Mouse (Mus musculus): ENCODE measurements around the gene Map2. TPM values are rescaled to one million over a fixed set of nuclear protein-coding genes. Genes with fewer than 3 reads are reported as not detected.

The Map2 gene
- polyA plus RNA-seq, 1 experiment from 2014 or later: 339 TPM

GRCm38 (mm10) chr1:66211074-66211791 lies 36.2 kb downstream of the Map2 start:
- H3K4me3 ChIP-seq (replicated peaks): no peak overlapping the region
- no peak overlapping the region for H3K27ac ChIP-seq
- no peaks in the 10 kb centered on the region for H3K36me3 ChIP-seq (replicated peaks)
- no peak for ATAC-seq (ENCODE audit: low FRiP score)
- no peaks in the 10 kb centered on the region for H3K27me3 ChIP-seq
- no peak overlapping the region for H3K4me2 ChIP-seq
- 76% methylated on average over 7 of the region's 7 CpGs for WGBS
- no peak overlapping the region for H3K9ac ChIP-seq
- no peaks in the 10 kb centered on the region for H3K9me3 ChIP-seq
- H3K4me1 ChIP-seq: no peaks in the 10 kb centered on the region

- no peak overlapping the region for H3K4me2 ChIP-seq
- H3K9ac ChIP-seq: no peak overlapping the region
- no peaks in the 10 kb centered on the region for H3K27me3 ChIP-seq
- H3K9me3 ChIP-seq: no peaks in the 10 kb centered on the region
- no peak overlapping the region for H3K27ac ChIP-seq
- H3K4me1 ChIP-seq: peaks cover 18% of the 10 kb centered on the region
- no peak for ATAC-seq (ENCODE audit: low FRiP score)
- H3K36me3 ChIP-seq (replicated peaks): no peaks in the 10 kb centered on the region; the same call in 1 of the 2 replicates
- no peak overlapping the region for H3K4me3 ChIP-seq (replicated peaks)
- WGBS: 68% methylated on average over 4 of the region's 4 CpGs
These were observed 46.4 kb downstream of the Map2 start for GRCm38 (mm10) chr1:66221497-66221896.

DNA sequence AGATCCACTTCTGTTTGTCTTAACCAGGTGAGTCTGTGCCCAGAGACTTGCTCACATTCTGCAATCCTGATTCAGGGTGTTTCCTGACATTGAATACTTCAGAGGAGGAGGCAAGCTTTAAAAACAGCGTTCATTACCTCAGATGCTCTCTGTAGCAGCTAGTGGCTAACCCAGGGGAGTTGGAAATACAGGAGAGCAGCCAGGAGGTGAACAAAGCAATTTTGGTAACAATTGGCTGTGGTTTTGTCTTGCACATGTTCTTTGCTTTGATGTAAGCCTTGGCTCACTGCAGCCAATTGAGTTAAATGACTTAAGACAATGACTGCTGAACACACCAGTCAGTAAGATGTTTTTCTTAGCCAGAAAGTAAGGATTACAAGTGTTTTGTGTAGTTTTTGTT lies 48.3 kb downstream of the Map2 start:
- Histone ChIP-seq H3K4me2 (no peak overlapping the region), H3K9me3 (no peaks in the 10 kb centered on the region), H3K36me3 (replicated peaks) (no peaks in the 10 kb centered on the region; the same call in 1 of the 2 replicates), H3K27me3 (no peaks in the 10 kb centered on the region), H3K4me1 (peaks cover 34% of the 10 kb centered on the region), H3K27ac (no peak overlapping the region), H3K4me3 (replicated peaks) (no peak overlapping the region), H3K9ac (no peak overlapping the region)
- WGBS: 38% methylated on average over 1 of the region's 1 CpGs
- ATAC-seq (ENCODE audit: low FRiP score): no peak

DNA sequence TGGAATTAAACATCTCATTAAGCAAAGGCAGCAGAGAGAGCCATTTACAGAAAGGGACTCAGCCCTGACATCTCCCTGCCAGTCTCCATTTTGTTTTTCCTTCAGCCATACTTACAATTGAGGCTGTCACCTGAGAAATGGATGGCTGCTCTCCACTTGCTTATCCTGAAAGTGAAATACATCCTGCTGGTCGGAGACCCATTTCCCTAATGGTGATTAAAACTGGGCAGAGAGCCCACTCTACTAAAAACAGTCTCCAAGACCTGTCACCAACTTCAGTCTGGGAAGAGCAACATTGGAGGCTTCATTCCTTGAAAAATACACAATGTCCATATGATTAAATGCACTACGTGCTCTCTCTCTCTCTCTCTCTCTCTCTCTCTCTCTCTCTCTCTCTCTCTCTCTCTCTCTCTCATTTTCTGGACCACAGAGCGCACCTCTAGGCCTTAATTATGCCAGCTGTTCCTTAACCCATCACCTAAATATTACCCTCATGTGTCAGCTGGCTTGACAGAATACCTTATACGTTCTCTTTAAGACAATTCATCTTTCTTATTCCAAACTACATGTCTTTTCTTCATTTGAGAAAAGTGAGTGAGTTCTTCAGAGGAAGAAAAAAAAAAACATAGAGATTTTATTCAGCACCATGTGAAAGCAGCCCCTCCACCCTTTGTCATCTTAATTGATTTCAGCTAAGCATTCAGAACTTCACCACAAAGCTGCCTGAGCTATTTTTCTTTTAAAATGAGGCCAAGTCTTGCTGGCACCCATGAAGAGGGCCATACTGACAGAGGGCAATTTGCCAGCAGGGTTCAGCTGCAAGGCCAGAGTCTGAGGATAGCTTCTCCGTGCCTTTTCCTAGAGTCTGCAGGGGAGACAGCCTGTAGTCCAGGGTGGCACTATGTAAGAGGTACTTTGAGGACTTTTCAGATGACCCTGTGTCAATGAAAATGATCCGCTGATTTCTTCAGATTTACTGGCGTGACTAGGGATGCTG lies 51.6 kb downstream of the Map2 start:
- peak overlapping the region; percentile 42; the same call in 1 of the 2 replicates for H3K27ac ChIP-seq
- no peak overlapping the region for H3K9ac ChIP-seq
- H3K27me3 ChIP-seq: no peaks in the 10 kb centered on the region
- H3K36me3 ChIP-seq (replicated peaks): no peaks in the 10 kb centered on the region; the same call in 1 of the 2 replicates
- peak; percentile 70 for ATAC-seq (ENCODE audit: low FRiP score)
- H3K4me2 ChIP-seq: no peak overlapping the region
- H3K9me3 ChIP-seq: no peaks in the 10 kb centered on the region
- H3K4me3 ChIP-seq (replicated peaks): no peak overlapping the region
- 46% methylated on average over 7 of the region's 7 CpGs for WGBS
- peaks cover 27% of the 10 kb centered on the region for H3K4me1 ChIP-seq

DNA sequence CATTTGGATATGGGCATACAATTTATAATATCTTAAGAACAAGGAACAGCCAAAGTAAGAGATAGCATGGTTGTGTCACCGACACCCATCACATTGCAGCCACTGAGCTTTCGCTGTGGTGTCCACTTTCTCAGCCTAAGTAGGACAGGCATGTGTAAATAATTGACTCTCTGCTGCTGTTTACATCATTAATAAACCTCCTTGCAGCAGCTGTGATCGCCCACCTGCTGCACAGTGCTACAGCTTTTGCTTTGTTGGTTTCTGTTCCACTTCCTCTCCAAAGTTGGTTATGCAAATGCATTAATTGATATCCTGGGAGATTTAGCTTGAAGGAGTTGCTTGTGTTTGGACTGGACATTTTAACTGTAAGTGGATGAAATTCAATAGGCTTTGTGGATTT lies 53.1 kb downstream of the Map2 start:
- Histone ChIP-seq H3K9ac (no peak overlapping the region), H3K4me3 (replicated peaks) (no peak overlapping the region), H3K27ac (0 out of 2 replicates have a peak overlapping the region, but pooled peaks have one; percentile 19), H3K9me3 (no peaks in the 10 kb centered on the region), H3K36me3 (replicated peaks) (no peaks in the 10 kb centered on the region; the same call in 1 of the 2 replicates), H3K27me3 (no peaks in the 10 kb centered on the region), H3K4me1 (peaks cover 27% of the 10 kb centered on the region), H3K4me2 (no peak overlapping the region)
- WGBS: 41% methylated on average over 3 of the region's 3 CpGs
- peak; percentile 59; the same call in 1 of the 2 replicates for ATAC-seq (ENCODE audit: low FRiP score)

GRCm38 (mm10) chr1:66230345-66230744 lies 55.3 kb downstream of the Map2 start:
- H3K4me2 ChIP-seq: no peak overlapping the region
- no peak for ATAC-seq (ENCODE audit: low FRiP score)

DNA sequence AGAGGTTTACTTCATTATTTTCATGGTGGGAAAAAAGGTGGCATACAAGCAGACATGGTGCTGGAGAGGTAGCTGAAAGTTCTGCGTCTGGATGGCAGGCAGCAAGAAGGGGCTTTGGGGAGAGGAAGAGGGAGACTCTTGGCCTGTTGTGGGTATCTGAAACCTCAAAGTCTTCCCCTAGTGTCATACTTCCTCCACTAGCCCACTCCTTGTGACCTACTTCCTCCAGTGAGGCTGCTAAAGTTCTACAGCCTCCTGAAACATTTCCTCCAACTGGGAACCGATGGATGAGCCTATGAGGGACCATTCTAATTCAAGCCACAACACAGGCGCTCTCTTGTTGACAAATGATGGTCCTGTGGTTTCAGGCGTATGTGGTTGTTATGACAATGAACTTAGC lies 56.9 kb downstream of the Map2 start:
- no peak overlapping the region for H3K4me3 ChIP-seq (replicated peaks)
- no peak overlapping the region for H3K9ac ChIP-seq
- no peak overlapping the region for H3K4me2 ChIP-seq
- 93% methylated on average over 4 of the region's 4 CpGs for WGBS
- no peak overlapping the region for H3K27ac ChIP-seq
- no peaks in the 10 kb centered on the region for H3K27me3 ChIP-seq
- H3K4me1 ChIP-seq: peaks cover 13% of the 10 kb centered on the region
- no peaks in the 10 kb centered on the region for H3K9me3 ChIP-seq
- H3K36me3 ChIP-seq (replicated peaks): no peaks in the 10 kb centered on the region
- no peak for ATAC-seq (ENCODE audit: low FRiP score)

More at GRCm38 (mm10) chr1:66230345-66230744, 55.3 kb downstream of the Map2 start:
- no peaks in the 10 kb centered on the region; the same call in 1 of the 2 replicates for H3K36me3 ChIP-seq (replicated peaks)
- peaks cover 27% of the 10 kb centered on the region for H3K4me1 ChIP-seq
- no peak overlapping the region for H3K4me3 ChIP-seq (replicated peaks)
- H3K9ac ChIP-seq: no peak overlapping the region
- H3K27ac ChIP-seq: no peak overlapping the region
- 97% methylated on average over 3 of the region's 3 CpGs for WGBS
- no peaks in the 10 kb centered on the region for H3K27me3 ChIP-seq
- no peaks in the 10 kb centered on the region for H3K9me3 ChIP-seq

GRCm38 (mm10) chr1:66244910-66245309 lies 69.8 kb downstream of the Map2 start:
- Histone ChIP-seq H3K9ac (no peak overlapping the region), H3K4me2 (no peak overlapping the region), H3K27ac (no peak overlapping the region), H3K27me3 (no peaks in the 10 kb centered on the region), H3K9me3 (no peaks in the 10 kb centered on the region), H3K4me1 (peaks cover 15% of the 10 kb centered on the region), H3K36me3 (replicated peaks) (no peaks in the 10 kb centered on the region), H3K4me3 (replicated peaks) (no peak overlapping the region)
- ATAC-seq (ENCODE audit: low FRiP score): no peak
- WGBS: 71% methylated on average over 1 of the region's 1 CpGs

DNA sequence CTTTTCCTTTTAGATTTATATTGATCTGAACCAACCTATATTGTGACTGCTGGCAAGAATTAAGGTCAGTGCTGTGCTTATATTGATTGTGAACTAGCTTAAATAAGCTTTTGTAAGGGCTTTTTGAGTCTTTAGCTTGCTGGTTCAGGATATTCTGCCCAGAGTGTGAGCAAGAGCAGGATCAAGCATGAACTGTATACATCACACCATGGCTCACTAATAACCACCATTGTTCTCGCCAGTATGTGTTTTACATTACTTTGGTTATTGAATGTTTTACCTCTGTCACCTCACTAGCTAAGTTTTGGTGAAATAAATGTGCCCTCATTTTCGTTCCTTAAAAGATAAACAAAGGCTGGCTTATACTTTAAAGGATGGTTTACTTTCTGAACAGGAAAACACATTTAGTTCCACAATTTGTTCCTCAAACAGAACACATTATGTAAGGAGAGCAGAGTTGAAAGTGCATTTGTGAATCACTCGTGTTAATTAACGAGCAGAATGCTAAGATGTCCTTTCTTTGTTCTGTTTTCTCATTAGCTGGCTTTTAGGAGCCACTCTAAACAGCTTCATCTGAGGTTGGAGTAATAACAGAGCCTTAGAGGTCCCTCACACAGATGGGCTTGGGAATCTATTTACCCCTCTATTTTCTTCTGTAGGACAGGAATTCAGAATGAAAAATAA lies 76.7 kb downstream of the Map2 start:
- peak; percentile 71 for ATAC-seq (ENCODE audit: low FRiP score)
- Histone ChIP-seq H3K4me2 (no peak overlapping the region), H3K27ac (peak overlapping the region; percentile 78), H3K36me3 (replicated peaks) (peaks cover 11% of the 10 kb centered on the region), H3K9me3 (no peaks in the 10 kb centered on the region), H3K4me3 (replicated peaks) (no peak overlapping the region), H3K27me3 (no peaks in the 10 kb centered on the region), H3K9ac (no peak overlapping the region), H3K4me1 (peaks cover 34% of the 10 kb centered on the region)
- 11% methylated on average over 4 of the region's 4 CpGs for WGBS

DNA sequence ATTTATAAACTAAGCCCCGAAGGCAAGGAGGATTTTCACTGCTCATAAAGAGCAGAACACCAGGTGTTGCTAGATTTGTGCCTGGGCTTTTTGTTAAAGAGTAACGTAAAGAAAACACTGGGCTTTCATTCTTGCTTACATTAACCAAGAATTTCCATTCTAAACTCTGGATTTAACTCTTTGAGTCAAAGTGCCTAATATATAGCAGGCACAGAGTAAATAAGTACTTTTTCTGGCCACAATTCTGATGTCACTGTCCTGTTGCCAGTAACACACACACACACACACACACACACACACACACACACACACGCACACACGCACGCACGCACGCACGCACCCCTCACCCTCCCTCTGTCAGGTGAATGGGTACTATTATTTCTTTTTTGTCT lies 77.3 kb downstream of the Map2 start:
- Histone ChIP-seq H3K4me1 (peaks cover 30% of the 10 kb centered on the region), H3K36me3 (replicated peaks) (peaks cover 17% of the 10 kb centered on the region), H3K4me3 (replicated peaks) (no peak overlapping the region), H3K4me2 (no peak overlapping the region), H3K27ac (peak overlapping the region; percentile 78), H3K9me3 (no peaks in the 10 kb centered on the region), H3K9ac (no peak overlapping the region), H3K27me3 (no peaks in the 10 kb centered on the region)
- 60% methylated on average over 8 of the region's 8 CpGs for WGBS
- ATAC-seq (ENCODE audit: low FRiP score): no peak

GRCm38 (mm10) chr1:66263220-66263619 lies 88.1 kb downstream of the Map2 start:
- peaks cover 7% of the 10 kb centered on the region for H3K4me1 ChIP-seq
- no peaks in the 10 kb centered on the region for H3K36me3 ChIP-seq (replicated peaks)
- no peak overlapping the region for H3K9ac ChIP-seq
- H3K9me3 ChIP-seq: no peaks in the 10 kb centered on the region
- H3K27ac ChIP-seq: no peak overlapping the region
- no peak overlapping the region for H3K4me3 ChIP-seq (replicated peaks)
- H3K27me3 ChIP-seq: no peaks in the 10 kb centered on the region
- WGBS: 49% methylated on average over 3 of the region's 3 CpGs
- no peak overlapping the region for H3K4me2 ChIP-seq
- no peak for ATAC-seq (ENCODE audit: low FRiP score)
